Mouse (Mus musculus): ENCODE data around the gene Rnf185. TPM values are rescaled to one million over a fixed set of nuclear protein-coding genes. Genes with fewer than 3 reads are reported as not detected.

The Rnf185 gene
- total RNA-seq, 2 experiments from 2014 or later: 25.6 to 27.4 TPM

Other genes starting within 250 kb of the Rnf185 start
- gene Eif4enif1, start 250.0 kb downstream of the Rnf185 start, total RNA-seq (2021): 10 to 100 TPM; 67.2 to 71.1 TPM
- 100 to 1,000 TPM in 1 of 2 experiments, 10 to 100 TPM in 1; 96.5 to 101 TPM for gene Drg1, start 185.9 kb downstream of the Rnf185 start, total RNA-seq (2021)
- gene Patz1, start 163.5 kb downstream of the Rnf185 start, total RNA-seq (2021): 10 to 100 TPM; 52.1 to 54.1 TPM
- gene Pik3ip1, start 122.0 kb downstream of the Rnf185 start, total RNA-seq (2021): 10 to 100 TPM; 40.5 to 45.6 TPM
- 10 to 100 TPM; 95.5 to 98.4 TPM for gene Limk2, start 43.2 kb downstream of the Rnf185 start, total RNA-seq (2021)
- gene Pla2g3, start 35.9 kb upstream of the Rnf185 start, total RNA-seq (2021): 1 to 10 TPM; 1.4 to 2.5 TPM
- gene Inpp5j, start 52.5 kb upstream of the Rnf185 start, total RNA-seq (2021): 10 to 100 TPM; 73.7 to 95.8 TPM
- 100 to 1,000 TPM; 187 to 193 TPM for gene Selenom, start 62.3 kb upstream of the Rnf185 start, total RNA-seq (2021)
- 10 to 100 TPM in 1 of 2 experiments, 1 to 10 TPM in 1; 7.0 to 11.8 TPM for gene Smtn, start 88.2 kb upstream of the Rnf185 start, total RNA-seq (2021)
- gene Morc2a, start 196.8 kb upstream of the Rnf185 start, total RNA-seq (2021): 10 to 100 TPM; 44.3 to 47.4 TPM

All from layer of hippocampus, postnatal 36 days (tissue).